Mouse (Mus musculus): Measurements from ENCODE around the gene Hist1h2bg.
A peak's percentile ranks its signal among the peaks of the same experiment; 100 is the strongest.

The Hist1h2bg gene

GRCm38 (mm10) chr13:23561883-23562659, 9.1 kb upstream of the Hist1h2bg start, which contains the start of gene Hist1h3e:
Gene Hist1h3e (minus strand): TSS chr13:23562369.
- peak; percentile 97 for DNase-seq (ENCODE audit: low read depth, low spot score)

GRCm38 (mm10) chr13:23562699-23563462, 8.3 kb upstream of the Hist1h2bg start:
- DNase-seq (ENCODE audit: low read depth, low spot score): peak; percentile 67

- DNase-seq (ENCODE audit: low read depth, low spot score): no peak
These were observed 6.7 kb upstream of the Hist1h2bg start for GRCm38 (mm10) chr13:23564482-23564881.

GRCm38 (mm10) chr13:23570261-23571021, 755 bp upstream of the Hist1h2bg start:
- peak; percentile 31 for DNase-seq (ENCODE audit: low read depth, low spot score)

DNA sequence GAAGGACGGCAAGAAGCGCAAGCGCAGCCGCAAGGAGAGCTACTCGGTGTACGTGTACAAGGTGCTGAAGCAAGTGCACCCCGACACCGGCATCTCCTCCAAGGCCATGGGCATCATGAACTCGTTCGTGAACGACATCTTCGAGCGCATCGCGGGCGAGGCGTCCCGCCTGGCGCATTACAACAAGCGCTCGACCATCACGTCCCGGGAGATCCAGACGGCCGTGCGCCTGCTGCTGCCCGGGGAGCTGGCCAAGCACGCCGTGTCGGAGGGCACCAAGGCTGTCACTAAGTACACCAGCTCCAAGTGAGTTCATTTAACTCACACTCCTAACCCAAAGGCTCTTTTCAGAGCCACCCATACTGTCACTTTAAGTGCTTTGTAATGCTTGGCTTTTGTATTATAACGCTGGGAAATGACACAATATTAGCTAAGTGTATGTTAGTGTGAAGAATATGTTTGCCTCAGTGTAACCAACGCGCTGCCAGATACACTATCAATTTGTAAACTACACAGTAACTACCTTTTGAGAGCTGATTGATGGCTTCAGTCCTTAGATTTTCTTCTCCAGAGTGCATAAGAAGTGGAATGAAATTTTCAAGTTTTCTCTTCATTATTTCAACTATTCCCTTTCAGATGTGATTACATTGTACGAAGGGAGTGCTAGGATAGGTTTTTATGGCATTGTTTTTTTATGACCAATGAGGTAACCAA, 465 bp downstream of the Hist1h2bg start:
- peak; percentile 40 for DNase-seq (ENCODE audit: low read depth, low spot score)

- no peak for DNase-seq (ENCODE audit: low read depth, low spot score)
These were observed 1.2 kb downstream of the Hist1h2bg start for GRCm38 (mm10) chr13:23572218-23573033.

DNA sequence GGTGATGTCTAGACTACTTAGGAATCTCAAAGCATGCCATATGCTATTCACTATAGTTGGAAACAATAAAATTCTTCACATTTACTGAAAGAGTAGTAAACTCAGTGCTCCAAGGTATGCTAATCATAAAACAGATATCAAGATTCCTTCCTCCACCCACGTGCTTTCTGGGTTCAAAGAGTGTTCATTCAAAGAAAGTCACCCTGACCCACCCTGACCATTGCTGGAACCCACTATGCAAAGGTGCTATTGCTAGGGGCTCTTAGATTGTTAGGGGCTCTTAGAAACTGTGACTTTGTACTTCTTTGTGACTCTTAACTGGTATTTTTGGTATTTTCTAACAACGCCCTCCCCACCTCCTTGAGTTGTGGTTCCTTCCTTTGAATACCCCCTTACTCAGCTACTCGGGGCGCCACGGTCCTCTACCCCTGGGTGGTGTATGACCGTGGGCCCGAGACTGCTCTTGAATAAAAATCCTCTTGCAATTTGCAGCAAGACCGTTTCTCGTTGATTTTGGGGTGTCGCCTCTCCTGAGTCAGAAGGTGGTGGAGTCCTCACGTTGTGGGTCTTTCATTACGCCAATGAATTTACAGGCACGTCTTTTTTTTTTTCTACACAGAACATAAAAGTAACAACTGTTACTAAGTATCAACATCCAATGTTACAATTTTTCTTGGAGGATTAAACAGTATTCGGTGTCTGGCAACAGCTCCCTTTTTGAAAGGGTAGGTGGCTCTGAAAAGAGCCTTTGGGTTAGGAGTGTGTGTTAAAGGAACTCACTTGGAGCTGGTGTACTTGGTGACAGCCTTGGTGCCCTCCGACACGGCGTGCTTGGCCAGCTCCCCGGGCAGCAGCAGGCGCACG, 2.1 kb downstream of the Hist1h2bg start:
- DNase-seq (ENCODE audit: low read depth, low spot score): peak; percentile 28

- peak; percentile 96 for DNase-seq (ENCODE audit: low read depth, low spot score)
These were observed 2.8 kb downstream of the Hist1h2bg start, which contains the start of the genes Hist1h2bf and Hist1h2ad for GRCm38 (mm10) chr13:23573898-23574524. Gene Hist1h2bf (minus strand): TSS chr13:23574196. Gene Hist1h2ad (plus strand): TSS chr13:23574381.

DNA sequence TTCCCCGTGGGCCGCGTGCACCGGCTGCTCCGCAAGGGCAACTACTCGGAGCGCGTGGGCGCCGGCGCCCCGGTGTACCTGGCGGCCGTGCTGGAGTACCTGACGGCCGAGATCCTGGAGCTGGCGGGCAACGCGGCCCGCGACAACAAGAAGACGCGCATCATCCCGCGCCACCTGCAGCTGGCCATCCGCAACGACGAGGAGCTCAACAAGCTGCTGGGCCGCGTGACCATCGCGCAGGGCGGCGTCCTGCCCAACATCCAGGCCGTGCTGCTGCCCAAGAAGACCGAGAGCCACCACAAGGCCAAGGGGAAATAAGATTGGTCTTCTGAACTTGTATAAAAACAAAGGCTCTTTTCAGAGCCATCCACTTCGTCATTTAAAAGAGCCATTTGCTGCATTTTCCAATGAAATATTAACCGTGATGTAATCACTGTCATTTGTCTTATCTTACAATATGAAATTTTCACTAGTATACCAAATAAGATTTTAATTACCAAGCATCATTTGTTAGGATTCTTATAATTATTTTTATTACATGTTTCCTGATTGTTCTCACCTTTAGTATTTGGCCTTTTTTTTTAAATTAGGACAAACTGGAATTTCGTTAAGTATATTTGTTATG, 3.5 kb downstream of the Hist1h2bg start:
- DNase-seq (ENCODE audit: low read depth, low spot score): peak; percentile 53

- peak; percentile 77 for DNase-seq (ENCODE audit: low read depth, low spot score)
These were observed 4.2 kb downstream of the Hist1h2bg start, which contains the start of gene Hist1h3d for GRCm38 (mm10) chr13:23575271-23575851. Gene Hist1h3d (plus strand): TSS chr13:23575763.

DNA sequence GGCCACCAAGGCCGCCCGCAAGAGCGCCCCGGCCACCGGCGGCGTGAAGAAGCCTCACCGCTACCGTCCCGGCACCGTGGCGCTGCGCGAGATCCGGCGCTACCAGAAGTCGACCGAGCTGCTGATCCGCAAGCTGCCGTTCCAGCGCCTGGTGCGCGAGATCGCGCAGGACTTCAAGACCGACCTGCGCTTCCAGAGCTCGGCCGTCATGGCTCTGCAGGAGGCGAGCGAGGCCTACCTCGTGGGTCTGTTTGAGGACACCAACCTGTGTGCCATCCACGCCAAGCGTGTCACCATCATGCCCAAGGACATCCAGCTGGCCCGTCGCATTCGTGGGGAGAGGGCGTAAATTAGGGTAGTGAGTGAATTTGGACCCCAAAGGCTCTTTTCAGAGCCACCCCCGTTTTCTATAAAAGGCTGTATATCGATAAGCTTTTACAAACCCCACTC, 4.7 kb downstream of the Hist1h2bg start:
- peak; percentile 25 for DNase-seq (ENCODE audit: low read depth, low spot score)

DNA sequence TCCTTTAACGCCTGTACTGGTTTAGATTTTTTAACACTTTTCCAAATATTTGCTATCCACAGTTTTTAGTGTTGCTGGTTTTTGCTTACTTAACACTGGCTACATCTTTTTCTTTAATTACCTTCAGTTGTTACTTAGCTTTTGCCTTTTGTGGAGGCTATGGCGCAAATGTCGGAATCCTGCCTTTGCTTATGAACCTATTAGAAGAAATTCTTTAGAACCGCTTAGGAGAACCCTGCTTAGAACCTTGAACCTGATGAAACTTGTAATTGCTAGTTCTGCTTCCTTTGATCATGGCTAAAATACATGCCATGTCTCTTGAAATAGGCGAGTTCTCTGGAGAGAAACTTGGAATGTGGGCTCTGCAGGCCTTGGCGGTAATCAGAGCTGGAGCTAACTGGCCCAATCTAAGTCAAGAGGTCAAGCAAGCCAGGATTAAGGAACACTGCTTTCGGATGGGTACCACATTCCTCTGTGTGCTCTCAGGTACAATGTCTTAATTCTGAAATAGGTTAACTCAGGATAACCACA, 5.2 kb downstream of the Hist1h2bg start:
- no peak for DNase-seq (ENCODE audit: low read depth, low spot score)

- no peak for DNase-seq (ENCODE audit: low read depth, low spot score)
These were observed 5.9 kb downstream of the Hist1h2bg start for GRCm38 (mm10) chr13:23576906-23577639.

DNA sequence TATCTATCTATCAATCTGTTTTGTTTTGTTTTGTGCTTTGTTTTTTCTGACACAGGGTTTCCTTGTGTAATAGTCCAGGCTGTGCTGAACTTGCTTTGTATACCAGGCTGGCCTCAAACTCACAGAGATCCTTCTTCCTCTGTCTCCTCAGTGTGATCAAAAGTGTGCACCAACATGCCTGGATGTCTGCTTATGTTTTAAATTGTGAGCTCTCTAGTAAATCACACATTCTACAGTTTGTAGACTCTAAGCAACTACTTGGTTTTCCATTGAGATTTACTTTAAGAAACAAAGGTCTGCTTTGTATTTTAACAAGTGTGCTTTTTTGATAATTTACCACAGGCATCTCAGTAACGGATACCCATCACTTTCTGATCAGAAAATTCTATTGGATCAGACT, 6.6 kb downstream of the Hist1h2bg start:
- no peak for DNase-seq (ENCODE audit: low read depth, low spot score)

GRCm38 (mm10) chr13:23581408-23582218, 10.4 kb downstream of the Hist1h2bg start, which contains the start of gene Hist1h4d:
Gene Hist1h4d (plus strand): TSS chr13:23581598.
- peak; percentile 93 for DNase-seq (ENCODE audit: low read depth, low spot score)
